Mouse (Mus musculus) liver, adult 2 months (tissue): ENCODE measurements around the gene Sun5.

Experiments used
- CTCF ChIP-seq: fragments of 200-500 bp; IDR thresholded peaks from 2 replicates; pipeline ENCODE4 v1.5.1; 2011; ENCODE audit warnings: low read depth, low read length, control low read depth
- POLR2A ChIP-seq: fragments of 200-500 bp; IDR thresholded peaks from 2 replicates; pipeline ENCODE4 v1.6.1; 2011; ENCODE audit warnings: low read length, control low read depth; ENCODE audit not compliant: insufficient read depth; ENCODE audit errors: extremely low read depth

DNA sequence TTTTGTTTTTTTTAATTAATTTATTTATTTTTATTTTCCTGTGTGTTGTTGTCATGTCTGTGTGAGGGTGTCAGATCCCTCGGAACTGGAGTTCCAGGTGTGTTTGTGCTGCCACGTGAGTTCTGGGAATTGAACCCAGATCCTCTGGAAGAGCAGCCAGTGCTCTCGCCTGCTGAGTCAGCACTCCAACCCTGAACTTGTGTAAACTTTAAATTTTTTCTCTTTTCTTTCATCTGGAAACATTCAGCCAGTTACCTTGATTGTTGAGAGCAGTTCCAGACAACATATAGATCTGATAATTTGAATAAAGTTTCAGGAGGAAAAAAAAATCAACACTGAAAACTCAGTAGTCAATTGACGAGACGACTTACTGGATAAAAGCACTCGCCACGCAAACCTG, 42.2 kb downstream of the Sun5 start:
- TF ChIP-seq POLR2A (no peak), CTCF (no peak)
